Mouse (Mus musculus): Measurements from ENCODE around the gene Zfp839. TPM values are rescaled to one million over a fixed set of nuclear protein-coding genes. Genes with fewer than 3 reads are reported as not detected.

Gene Zfp839
- total RNA-seq, 1 experiment from 2014 or later: 8.2 TPM

- ATAC-seq (replicated peaks in 1 of 2; ENCODE audit: insufficient read depth in 1 of 2, low FRiP score in 2 of 2, low TSS enrichment in 1 of 2, low read depth in 1 of 2, poor library complexity in 2 of 2, severe bottlenecking in 2 of 2): no peak
Measured at GRCm38 (mm10) chr12:110909962-110910361, 59.9 kb downstream of the Zfp839 start.

GRCm38 (mm10) chr12:110915761-110916160 is 65.7 kb downstream of the Zfp839 start:
- no peak for ATAC-seq (replicated peaks in 1 of 2; ENCODE audit: insufficient read depth in 1 of 2, low FRiP score in 2 of 2, low TSS enrichment in 1 of 2, low read depth in 1 of 2, poor library complexity in 2 of 2, severe bottlenecking in 2 of 2)

Other genes with a start within 250 kb of the Zfp839 start
- gene Dync1h1, start 248.8 kb upstream of the Zfp839 start, total RNA-seq (2017): 112 and 117 TPM in 2 replicates
- not detected in 2 replicates for gene 1700001K19Rik, start 167.6 kb upstream of the Zfp839 start, total RNA-seq (2017)
- 1,218 and 1,648 TPM in 2 replicates for gene Hsp90aa1, start 147.5 kb upstream of the Zfp839 start, total RNA-seq (2017)
- 37.6 and 43.4 TPM in 2 replicates for gene Wdr20, start 112.3 kb upstream of the Zfp839 start, total RNA-seq (2017)
- gene Mok, start 9.3 kb upstream of the Zfp839 start, total RNA-seq (2017): 0.25 and 0.31 TPM in 2 replicates
- gene Cinp, start 38.9 kb downstream of the Zfp839 start, total RNA-seq (2017): 53.8 and 73.5 TPM in 2 replicates
- 3.8 and 6.1 TPM in 2 replicates for gene Tecpr2, start 39.0 kb downstream of the Zfp839 start, total RNA-seq (2017)
- gene Ankrd9, start 128.8 kb downstream of the Zfp839 start, total RNA-seq (2017): 4.2 and 6.8 TPM in 2 replicates
- 32.0 and 47.7 TPM in 2 replicates for gene Rcor1, start 189.1 kb downstream of the Zfp839 start, total RNA-seq (2017)